Mouse (Mus musculus): ENCODE measurements around the gene Elavl1. TPM values are rescaled to one million over a fixed set of nuclear protein-coding genes. Genes with fewer than 3 reads are reported as not detected.

Gene Elavl1
- polyA plus RNA-seq, 1 experiment: 81.5 TPM

GRCm38 (mm10) chr8:4312104-4312503, 13.1 kb downstream of the Elavl1 start:
- TF ChIP-seq CTCF (IDR thresholded peaks at IDR 0.05; ENCODE audit: borderline replicate concordance, insufficient read depth, low read length): no peak
- TF ChIP-seq POLR2A (IDR thresholded peaks at IDR 0.05; ENCODE audit: low read depth, low read length): no peak
- Histone ChIP-seq H3K4me1 (ENCODE audit: control insufficient read depth, insufficient read depth, low read length) (peaks cover 18% of the 10 kb centered on the region), H3K27ac (ENCODE audit: insufficient read depth, low read length) (peak overlapping the region; percentile 26; the same call in 1 of the 2 replicates), H3K4me3 (ENCODE audit: insufficient read depth, low read length) (no peak overlapping the region)

GRCm38 (mm10) chr8:4305838-4306237, 19.4 kb downstream of the Elavl1 start:
- Histone ChIP-seq H3K27ac (ENCODE audit: insufficient read depth, low read length) (no peak overlapping the region), H3K4me3 (ENCODE audit: insufficient read depth, low read length) (no peak overlapping the region), H3K4me1 (ENCODE audit: control insufficient read depth, insufficient read depth, low read length) (no peaks in the 10 kb centered on the region)
- no peak for TF ChIP-seq POLR2A (IDR thresholded peaks at IDR 0.05; ENCODE audit: low read depth, low read length)
- TF ChIP-seq CTCF (IDR thresholded peaks at IDR 0.05; ENCODE audit: borderline replicate concordance, insufficient read depth, low read length): no peak

GRCm38 (mm10) chr8:4304124-4304547, 21.1 kb downstream of the Elavl1 start:
- H3K4me1 ChIP-seq (ENCODE audit: control insufficient read depth, insufficient read depth, low read length): no peaks in the 10 kb centered on the region
- TF ChIP-seq POLR2A (IDR thresholded peaks at IDR 0.05; ENCODE audit: low read depth, low read length): no peak
- no peak for TF ChIP-seq CTCF (IDR thresholded peaks at IDR 0.05; ENCODE audit: borderline replicate concordance, insufficient read depth, low read length)
- H3K27ac ChIP-seq (ENCODE audit: insufficient read depth, low read length): no peak overlapping the region
- H3K4me3 ChIP-seq (ENCODE audit: insufficient read depth, low read length): no peak overlapping the region

GRCm38 (mm10) chr8:4297822-4298221, 27.4 kb downstream of the Elavl1 start:
- no peak for TF ChIP-seq CTCF (IDR thresholded peaks at IDR 0.05; ENCODE audit: borderline replicate concordance, insufficient read depth, low read length)
- TF ChIP-seq POLR2A (IDR thresholded peaks at IDR 0.05; ENCODE audit: low read depth, low read length): no peak
- no peaks in the 10 kb centered on the region for H3K4me1 ChIP-seq (ENCODE audit: control insufficient read depth, insufficient read depth, low read length)
- no peak overlapping the region for H3K27ac ChIP-seq (ENCODE audit: insufficient read depth, low read length)
- no peak overlapping the region for H3K4me3 ChIP-seq (ENCODE audit: insufficient read depth, low read length)

GRCm38 (mm10) chr8:4292738-4293137, 32.5 kb downstream of the Elavl1 start:
- Histone ChIP-seq H3K4me1 (ENCODE audit: control insufficient read depth, insufficient read depth, low read length) (no peaks in the 10 kb centered on the region), H3K27ac (ENCODE audit: insufficient read depth, low read length) (no peak overlapping the region), H3K4me3 (ENCODE audit: insufficient read depth, low read length) (no peak overlapping the region)
- TF ChIP-seq POLR2A (IDR thresholded peaks at IDR 0.05; ENCODE audit: low read depth, low read length) (no peak), CTCF (IDR thresholded peaks at IDR 0.05; ENCODE audit: borderline replicate concordance, insufficient read depth, low read length) (no peak)

- no peak for TF ChIP-seq POLR2A (IDR thresholded peaks at IDR 0.05; ENCODE audit: low read depth, low read length)
- no peak for TF ChIP-seq CTCF (IDR thresholded peaks at IDR 0.05; ENCODE audit: borderline replicate concordance, insufficient read depth, low read length)
- peak overlapping the region; percentile 22; the same call in 1 of the 2 replicates for H3K27ac ChIP-seq (ENCODE audit: insufficient read depth, low read length)
- H3K4me1 ChIP-seq (ENCODE audit: control insufficient read depth, insufficient read depth, low read length): 0 out of 2 replicates have a peak, but pooled peaks cover 6% of the 10 kb centered on the region
- H3K4me3 ChIP-seq (ENCODE audit: insufficient read depth, low read length): peak overlapping the region; percentile 97
Measured at GRCm38 (mm10) chr8:4276111-4276465, 49.1 kb downstream of the Elavl1 start.

- Histone ChIP-seq H3K4me1 (ENCODE audit: control insufficient read depth, insufficient read depth, low read length) (0 out of 2 replicates have a peak, but pooled peaks cover 6% of the 10 kb centered on the region), H3K27ac (ENCODE audit: insufficient read depth, low read length) (peak within 1 kb of the TSS; percentile 22; the same call in 1 of the 2 replicates), H3K4me3 (ENCODE audit: insufficient read depth, low read length) (peak within 1 kb of the TSS; percentile 97)
- TF ChIP-seq POLR2A (IDR thresholded peaks at IDR 0.05; ENCODE audit: low read depth, low read length) (peak; percentile 78), CTCF (IDR thresholded peaks at IDR 0.05; ENCODE audit: borderline replicate concordance, insufficient read depth, low read length) (no peak)
Measured at GRCm38 (mm10) chr8:4275275-4276110, 49.7 kb downstream of the Elavl1 start, which contains the start of gene Timm44. Gene Timm44 (minus strand): TSS chr8:4275913.

GRCm38 (mm10) chr8:4269609-4270008, 55.6 kb downstream of the Elavl1 start:
- no peak for TF ChIP-seq POLR2A (IDR thresholded peaks at IDR 0.05; ENCODE audit: low read depth, low read length)
- TF ChIP-seq CTCF (IDR thresholded peaks at IDR 0.05; ENCODE audit: borderline replicate concordance, insufficient read depth, low read length): no peak
- Histone ChIP-seq H3K4me1 (ENCODE audit: control insufficient read depth, insufficient read depth, low read length) (0 out of 2 replicates have a peak, but pooled peaks cover 3% of the 10 kb centered on the region), H3K27ac (ENCODE audit: insufficient read depth, low read length) (no peak overlapping the region), H3K4me3 (ENCODE audit: insufficient read depth, low read length) (no peak overlapping the region)

GRCm38 (mm10) chr8:4267627-4268026, 57.6 kb downstream of the Elavl1 start:
- no peak overlapping the region for H3K27ac ChIP-seq (ENCODE audit: insufficient read depth, low read length)
- TF ChIP-seq POLR2A (IDR thresholded peaks at IDR 0.05; ENCODE audit: low read depth, low read length) (no peak), CTCF (IDR thresholded peaks at IDR 0.05; ENCODE audit: borderline replicate concordance, insufficient read depth, low read length) (0 out of 2 replicates have a peak, but pooled peaks have one; percentile 9)
- H3K4me3 ChIP-seq (ENCODE audit: insufficient read depth, low read length): no peak overlapping the region
- H3K4me1 ChIP-seq (ENCODE audit: control insufficient read depth, insufficient read depth, low read length): no peaks in the 10 kb centered on the region

Measured in embryonic fibroblast, embryonic 13.5 days (primary cell).